Mouse (Mus musculus) midbrain, postnatal 0 days (tissue): Measurements from ENCODE around the gene Lmx1a. TPM values are rescaled to one million over a fixed set of nuclear protein-coding genes. Genes with fewer than 3 reads are reported as not detected.

Source experiments
- ATAC-seq: fragments of 200-750 bp; cut with Nextera tagmentation; 2 replicates; pipeline ENCODE4 v1.8.0; 2017; ENCODE audit warnings: moderate number of reproducible peaks, mild to moderate bottlenecking, moderate TSS enrichment, moderate library complexity; ENCODE audit not compliant: low FRiP score
- DNase-seq: peaks from one replicate; pipeline ENCODE4 v3.0.0-alpha.2; 2015; ENCODE audit warnings: low spot score
- H3K27ac ChIP-seq: fragments of 300-500 bp; sonication (generic); 2 replicates; pipeline ENCODE4 v1.5.1; 2014; ENCODE audit warnings: low read depth, mild to moderate bottlenecking, low read length, mixed read lengths
- H3K27me3 ChIP-seq: fragments of 300-500 bp; sonication (generic); 2 replicates; pipeline ENCODE4 v1.6.1; 2014; ENCODE audit warnings: low read length, control low read depth, mixed read lengths; ENCODE audit not compliant: insufficient read depth
- H3K36me3 ChIP-seq: fragments of 300-500 bp; sonication (generic); 2 replicates; pipeline ENCODE4 v1.6.1; 2014; ENCODE audit warnings: low read length, control low read depth, mixed read lengths; ENCODE audit not compliant: insufficient read depth
- H3K4me1 ChIP-seq: fragments of 300-500 bp; sonication (generic); 2 replicates; pipeline ENCODE4 v1.6.1; 2014; ENCODE audit warnings: mild to moderate bottlenecking, control low read depth, antibody characterized with exemption, low read length, mixed read lengths; ENCODE audit not compliant: insufficient read depth
- H3K4me2 ChIP-seq: fragments of 300-500 bp; sonication (generic); 2 replicates; pipeline ENCODE4 v1.6.1; 2014; ENCODE audit warnings: low read depth, mild to moderate bottlenecking, low read length, mixed read lengths; ENCODE audit not compliant: poor library complexity, severe bottlenecking
- H3K4me3 ChIP-seq: fragments of 300-500 bp; sonication (generic); 2 replicates; pipeline ENCODE4 v1.5.1; 2014; ENCODE audit warnings: low read depth, mild to moderate bottlenecking, low read length, moderate library complexity
- H3K9ac ChIP-seq: fragments of 300-500 bp; sonication (generic); replicated peaks from 2 replicates; pipeline ENCODE4 v1.6.1; 2014; ENCODE audit warnings: mild to moderate bottlenecking, low read length, moderate library complexity, mixed read lengths; ENCODE audit not compliant: poor library complexity, severe bottlenecking
- H3K9me3 ChIP-seq: fragments of 300-500 bp; sonication (generic); 2 replicates; pipeline ENCODE4 v1.6.1; 2016; ENCODE audit warnings: low read length, control low read depth
- CTCF ChIP-seq: IDR thresholded peaks from 2 replicates; pipeline ENCODE4 v1.5.1; 2016; ENCODE audit warnings: antibody characterized with exemption, mild to moderate bottlenecking
- WGBS: fragments of 180-500 bp; shearing (Covaris S2); extraction: QIAGEN DNeasy Blood & Tissue Kit; methylation state at CpG from one replicate; pipeline ENCODE4 v1.1.7; 2014; 5-methylcytosine and 5-hydroxymethylcytosine counted together
- polyA plus RNA-seq: library from polyadenylated mRNA; unstranded; fragments of >200 nt; fragmentation: Nextera tagmentation; extraction: Ambion mirVana; gene quantifications from 2 replicates; pipeline ENCODE4 v1.2.1, GENCODE M21; 2015
- total RNA-seq: library from RNA; depleted of rRNA; stranded (reverse); fragments of >200 nt; gene quantifications from 2 replicates; pipeline ENCODE4 v1.2.3, GENCODE M21; 2014

Lmx1a gene
- total and polyA plus RNA-seq, 2 experiments from 2014 or later: 3.2 to 6.3 TPM

DNA sequence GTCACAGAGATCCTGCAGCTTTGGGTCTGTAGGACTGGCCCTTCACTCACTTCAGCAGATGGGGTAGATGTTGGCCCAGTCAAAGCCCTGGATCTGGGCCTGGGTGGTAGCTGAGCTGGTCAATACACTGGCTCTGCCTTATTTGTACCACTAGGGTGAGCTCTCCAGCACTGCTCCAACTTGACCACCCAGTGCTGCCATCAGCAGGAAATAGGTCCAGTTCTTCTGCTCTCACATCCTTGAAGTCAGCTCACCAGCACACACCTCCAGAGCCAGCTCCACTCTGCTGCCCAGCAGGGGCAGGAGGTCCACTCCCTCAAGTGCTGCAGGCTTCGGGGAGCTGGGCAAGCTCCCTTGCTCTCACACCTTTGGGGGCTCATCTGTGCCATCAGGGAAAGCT is 183.0 kb downstream of the Lmx1a start:
- Histone ChIP-seq H3K27me3 (no peaks in the 10 kb centered on the region), H3K9me3 (no peaks in the 10 kb centered on the region), H3K27ac (no peak overlapping the region), H3K4me2 (no peak overlapping the region), H3K9ac (no peak overlapping the region), H3K4me1 (no peaks in the 10 kb centered on the region), H3K4me3 (no peak overlapping the region), H3K36me3 (no peaks in the 10 kb centered on the region)
- TF ChIP-seq CTCF: peak; percentile 34
- 67% methylated on average over 1 of the region's 1 CpGs for WGBS
- DNase-seq (no peak), ATAC-seq (no peak)

DNA sequence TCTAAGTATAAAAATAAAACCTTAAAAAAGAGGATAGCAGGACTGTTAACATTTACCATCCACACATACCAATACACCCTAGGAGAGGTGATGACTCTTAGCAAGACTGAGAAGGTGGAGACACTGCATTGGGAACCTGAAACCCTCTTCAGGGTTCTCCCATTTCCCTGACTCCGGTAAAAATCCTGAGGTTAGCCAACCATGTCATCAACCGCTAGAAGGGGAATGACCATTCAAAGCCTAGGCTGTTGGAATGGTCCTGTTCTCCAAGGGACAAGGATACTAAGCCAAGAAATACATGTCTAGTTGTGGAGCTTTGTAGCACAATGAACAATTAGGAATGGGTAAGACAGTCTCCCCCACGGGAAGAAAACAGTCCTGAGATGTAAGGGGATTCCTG is 185.1 kb downstream of the Lmx1a start:
- ATAC-seq (no peak), DNase-seq (no peak)
- Histone ChIP-seq H3K9ac (no peak overlapping the region), H3K36me3 (no peaks in the 10 kb centered on the region), H3K9me3 (no peaks in the 10 kb centered on the region), H3K27me3 (no peaks in the 10 kb centered on the region), H3K4me1 (no peaks in the 10 kb centered on the region), H3K27ac (no peak overlapping the region), H3K4me3 (no peak overlapping the region), H3K4me2 (no peak overlapping the region)
- TF ChIP-seq CTCF: no peak
- 57% methylated on average over 3 of the region's 3 CpGs for WGBS

- DNase-seq: no peak
- WGBS: 79% methylated on average over 4 of the region's 4 CpGs
- no peak for TF ChIP-seq CTCF
- no peak overlapping the region for H3K9ac ChIP-seq
- H3K9me3 ChIP-seq: no peaks in the 10 kb centered on the region
- H3K27ac ChIP-seq: no peak overlapping the region
- no peak overlapping the region for H3K4me3 ChIP-seq
- H3K36me3 ChIP-seq: no peaks in the 10 kb centered on the region
- no peak for ATAC-seq
- H3K4me2 ChIP-seq: no peak overlapping the region
- no peaks in the 10 kb centered on the region for H3K27me3 ChIP-seq
- H3K4me1 ChIP-seq: no peaks in the 10 kb centered on the region
These were observed 188.9 kb downstream of the Lmx1a start for GRCm38 (mm10) chr1:167877931-167878330.

GRCm38 (mm10) chr1:167878354-167878753 is 189.3 kb downstream of the Lmx1a start:
- H3K36me3 ChIP-seq: no peaks in the 10 kb centered on the region
- H3K4me2 ChIP-seq: no peak overlapping the region
- no peak overlapping the region for H3K9ac ChIP-seq
- no peak for DNase-seq
- TF ChIP-seq CTCF: no peak
- H3K4me3 ChIP-seq: no peak overlapping the region
- H3K27ac ChIP-seq: no peak overlapping the region
- 69% methylated on average over 11 of the region's 11 CpGs for WGBS
- H3K9me3 ChIP-seq: no peaks in the 10 kb centered on the region
- no peaks in the 10 kb centered on the region for H3K27me3 ChIP-seq
- H3K4me1 ChIP-seq: no peaks in the 10 kb centered on the region
- ATAC-seq: no peak

DNA sequence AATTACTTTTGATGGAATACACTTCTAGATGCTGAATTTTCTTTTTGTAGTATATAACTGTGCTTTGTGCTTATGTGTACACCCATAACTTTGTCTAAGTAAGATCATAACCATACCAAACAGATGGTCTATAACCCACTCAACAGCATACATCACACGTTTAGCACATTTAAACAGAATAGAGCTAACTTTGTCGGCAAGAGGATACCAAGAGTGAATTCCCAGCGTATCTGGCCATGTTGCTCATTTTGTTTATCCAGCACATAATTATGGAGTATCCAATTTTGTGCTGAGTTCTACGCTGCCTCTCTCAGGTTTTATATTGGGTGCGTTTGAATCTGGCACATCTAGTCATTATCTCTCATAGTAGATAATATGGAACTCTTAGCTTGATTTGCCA is 196.7 kb downstream of the Lmx1a start:
- H3K9ac ChIP-seq: no peak overlapping the region
- TF ChIP-seq CTCF: no peak
- H3K4me2 ChIP-seq: no peak overlapping the region
- no peaks in the 10 kb centered on the region for H3K4me1 ChIP-seq
- 95% methylated on average over 5 of the region's 5 CpGs for WGBS
- no peaks in the 10 kb centered on the region for H3K27me3 ChIP-seq
- no peak overlapping the region for H3K4me3 ChIP-seq
- no peaks in the 10 kb centered on the region for H3K9me3 ChIP-seq
- DNase-seq (no peak), ATAC-seq (no peak)
- no peak overlapping the region for H3K27ac ChIP-seq
- H3K36me3 ChIP-seq: no peaks in the 10 kb centered on the region

DNA sequence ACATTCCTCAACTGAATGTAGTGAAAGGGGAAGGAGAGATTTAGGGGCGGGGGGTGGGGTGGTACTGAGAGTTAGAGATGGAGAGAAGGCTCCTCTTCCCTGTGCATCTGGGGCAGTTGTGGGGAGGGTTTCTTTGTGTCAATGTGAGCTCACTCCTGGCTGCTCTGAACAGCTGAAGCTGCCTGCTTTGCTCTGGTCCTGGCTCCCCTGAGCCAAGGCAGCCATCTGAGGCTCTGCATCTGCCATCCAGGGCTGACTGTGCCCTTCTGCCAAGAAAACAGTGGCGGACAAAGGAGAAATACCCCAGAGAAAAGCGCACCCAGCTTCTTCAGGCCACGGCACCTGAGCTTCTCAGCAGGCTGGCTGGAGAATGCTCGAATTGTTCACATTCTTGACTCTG is 199.1 kb downstream of the Lmx1a start:
- H3K4me3 ChIP-seq: no peak overlapping the region
- no peaks in the 10 kb centered on the region for H3K9me3 ChIP-seq
- ATAC-seq (no peak), DNase-seq (peak; percentile 14)
- no peaks in the 10 kb centered on the region for H3K27me3 ChIP-seq
- WGBS: 81% methylated on average over 5 of the region's 5 CpGs
- no peak for TF ChIP-seq CTCF
- no peaks in the 10 kb centered on the region for H3K4me1 ChIP-seq
- H3K9ac ChIP-seq: no peak overlapping the region
- H3K27ac ChIP-seq: no peak overlapping the region
- no peaks in the 10 kb centered on the region for H3K36me3 ChIP-seq
- H3K4me2 ChIP-seq: no peak overlapping the region; the same call in 1 of the 2 replicates
